Mouse (Mus musculus): ENCODE measurements around the gene Arhgef17.
A peak's percentile ranks its signal among the peaks of the same experiment; 100 is the strongest.

- TF ChIP-seq POU5F1 (IDR thresholded peaks at IDR 0.05; ENCODE audit: borderline replicate concordance, low read length): no peak
- peak; percentile 99 for TF ChIP-seq CTCF (conservative IDR thresholded peaks at IDR 0.05; ENCODE audit: low read length)
Measured at GRCm38 (mm10) chr7:100907231-100907630, 24.7 kb downstream of the Arhgef17 start.

All from E14TG2a.4 (cell line).